Mouse (Mus musculus) neural tube, embryonic 12.5 days (tissue): ENCODE results near the gene Nop10. TPM values are rescaled to one million over a fixed set of nuclear protein-coding genes. Genes with fewer than 3 reads are reported as not detected.

Source experiments
- ATAC-seq: fragments of 200-750 bp; cut with Nextera tagmentation; 2 replicates; pipeline ENCODE4 v1.8.0; 2017; ENCODE audit warnings: low read depth, mild to moderate bottlenecking, moderate TSS enrichment, moderate library complexity; ENCODE audit not compliant: low FRiP score
- H3K27ac ChIP-seq: fragments of 300-500 bp; sonication (generic); 2 replicates; pipeline ENCODE4 v1.5.1; 2016
- H3K27me3 ChIP-seq: fragments of 300-500 bp; sonication (generic); replicated peaks from 2 replicates; pipeline ENCODE4 v1.6.1; 2016; ENCODE audit warnings: mild to moderate bottlenecking
- H3K36me3 ChIP-seq: fragments of 300-500 bp; sonication (generic); 2 replicates; pipeline ENCODE4 v1.6.1; 2016; ENCODE audit warnings: mild to moderate bottlenecking
- H3K4me1 ChIP-seq: fragments of 300-500 bp; sonication (generic); 2 replicates; pipeline ENCODE4 v1.6.1; 2016
- H3K4me2 ChIP-seq: fragments of 300-500 bp; sonication (generic); replicated peaks from 2 replicates; pipeline ENCODE4 v1.6.1; 2016; ENCODE audit warnings: mild to moderate bottlenecking
- H3K4me3 ChIP-seq: fragments of 300-500 bp; sonication (generic); 2 replicates; pipeline ENCODE4 v1.5.1; 2016
- H3K9ac ChIP-seq: fragments of 300-500 bp; sonication (generic); 2 replicates; pipeline ENCODE4 v1.6.1; 2016; ENCODE audit warnings: mild to moderate bottlenecking
- H3K9me3 ChIP-seq: fragments of 300-500 bp; sonication (generic); 2 replicates; pipeline ENCODE4 v1.6.1; 2016; ENCODE audit warnings: mild to moderate bottlenecking
- WGBS: fragments of 180-500 bp; shearing (Covaris S2); methylation state at CpG from one replicate; pipeline ENCODE4 v1.1.7; 2016; 5-methylcytosine and 5-hydroxymethylcytosine counted together
- polyA plus RNA-seq: library from polyadenylated mRNA; unstranded; fragments of >200 nt; fragmentation: Nextera tagmentation; extraction: Ambion mirVana; gene quantifications from 2 replicates; pipeline ENCODE4 v1.2.1, GENCODE M21; 2016

Nop10 gene
- 140 and 154 TPM in 2 replicates for polyA plus RNA-seq

- H3K27me3 ChIP-seq = no peaks in the 10 kb centered on the region
- WGBS = under 1% methylated on average over 36 of the region's 36 CpGs
- peak; percentile 46 for ATAC-seq
Observed at GRCm38 (mm10) chr2:112261748-112262653, at the start of gene Nop10. TSS of gene Nop10 (plus strand) at chr2:112261926.

GRCm38 (mm10) chr2:112215977-112216376, 45.7 kb upstream of the Nop10 start:
- 0 out of 2 replicates have a peak, but pooled peaks have one; percentile 50 for ATAC-seq
- no peaks in the 10 kb centered on the region for H3K9me3 ChIP-seq
- H3K4me2 ChIP-seq = no peak overlapping the region
- no peaks in the 10 kb centered on the region for H3K27me3 ChIP-seq
- no peaks in the 10 kb centered on the region for H3K4me1 ChIP-seq
- WGBS = 11% methylated on average over 1 of the region's 1 CpGs
- no peaks in the 10 kb centered on the region for H3K36me3 ChIP-seq
- H3K4me3 ChIP-seq = no peak overlapping the region
- no peak overlapping the region for H3K27ac ChIP-seq
- no peak overlapping the region for H3K9ac ChIP-seq

More at GRCm38 (mm10) chr2:112261748-112262653, at the start of gene Nop10:
- H3K9ac ChIP-seq = peak within 1 kb of the TSS; percentile 55
- no peaks in the 10 kb centered on the region for H3K36me3 ChIP-seq
- H3K27ac ChIP-seq = no peak within 1 kb of the TSS
- H3K4me1 ChIP-seq = peaks cover 16% of the 10 kb centered on the region
- peak within 1 kb of the TSS; percentile 69 for H3K4me2 ChIP-seq
- no peaks in the 10 kb centered on the region for H3K9me3 ChIP-seq
- H3K4me3 ChIP-seq = peak within 1 kb of the TSS; percentile 57

GRCm38 (mm10) chr2:112217614-112218013, 44.1 kb upstream of the Nop10 start:
- ATAC-seq = no peak
- Histone ChIP-seq H3K27ac (no peak overlapping the region), H3K27me3 (no peaks in the 10 kb centered on the region), H3K9ac (no peak overlapping the region), H3K4me3 (no peak overlapping the region), H3K4me2 (no peak overlapping the region), H3K36me3 (no peaks in the 10 kb centered on the region), H3K4me1 (no peaks in the 10 kb centered on the region), H3K9me3 (no peaks in the 10 kb centered on the region)
- WGBS = 82% methylated on average over 6 of the region's 6 CpGs

GRCm38 (mm10) chr2:112220880-112221279, 40.8 kb upstream of the Nop10 start:
- Histone ChIP-seq H3K4me1 (no peaks in the 10 kb centered on the region), H3K36me3 (no peaks in the 10 kb centered on the region), H3K4me3 (no peak overlapping the region), H3K9ac (no peak overlapping the region), H3K27me3 (no peaks in the 10 kb centered on the region), H3K27ac (no peak overlapping the region), H3K4me2 (no peak overlapping the region), H3K9me3 (no peaks in the 10 kb centered on the region)
- 89% methylated on average over 5 of the region's 5 CpGs for WGBS
- ATAC-seq = no peak

- Histone ChIP-seq H3K27ac (no peak overlapping the region), H3K27me3 (no peaks in the 10 kb centered on the region), H3K9me3 (no peaks in the 10 kb centered on the region), H3K4me1 (no peaks in the 10 kb centered on the region), H3K4me2 (no peak overlapping the region), H3K36me3 (no peaks in the 10 kb centered on the region), H3K9ac (no peak overlapping the region), H3K4me3 (no peak overlapping the region)
- 80% methylated on average over 5 of the region's 5 CpGs for WGBS
- ATAC-seq = no peak
Observed at GRCm38 (mm10) chr2:112222607-112223006, 39.1 kb upstream of the Nop10 start.

GRCm38 (mm10) chr2:112224356-112224755, 37.4 kb upstream of the Nop10 start:
- WGBS = 66% methylated on average over 4 of the region's 4 CpGs

GRCm38 (mm10) chr2:112232623-112233022, 29.1 kb upstream of the Nop10 start:
- Histone ChIP-seq H3K36me3 (no peaks in the 10 kb centered on the region), H3K9me3 (no peaks in the 10 kb centered on the region), H3K4me2 (no peak overlapping the region), H3K9ac (no peak overlapping the region), H3K27ac (no peak overlapping the region), H3K4me1 (no peaks in the 10 kb centered on the region), H3K4me3 (no peak overlapping the region), H3K27me3 (no peaks in the 10 kb centered on the region)
- WGBS = 71% methylated on average over 1 of the region's 1 CpGs
- ATAC-seq = no peak

More at GRCm38 (mm10) chr2:112224356-112224755, 37.4 kb upstream of the Nop10 start:
- Histone ChIP-seq H3K27me3 (no peaks in the 10 kb centered on the region), H3K9ac (no peak overlapping the region), H3K4me2 (no peak overlapping the region), H3K36me3 (no peaks in the 10 kb centered on the region), H3K4me3 (no peak overlapping the region), H3K4me1 (no peaks in the 10 kb centered on the region), H3K27ac (no peak overlapping the region), H3K9me3 (no peaks in the 10 kb centered on the region)
- ATAC-seq = no peak

- H3K36me3 ChIP-seq = no peaks in the 10 kb centered on the region
- ATAC-seq = no peak
- H3K9me3 ChIP-seq = no peaks in the 10 kb centered on the region
- H3K9ac ChIP-seq = no peak overlapping the region
- 87% methylated on average over 2 of the region's 2 CpGs for WGBS
- peaks cover 12% of the 10 kb centered on the region; the same call in 1 of the 2 replicates for H3K4me1 ChIP-seq
- no peaks in the 10 kb centered on the region for H3K27me3 ChIP-seq
- no peak overlapping the region for H3K27ac ChIP-seq
- no peak overlapping the region for H3K4me3 ChIP-seq
- no peak overlapping the region for H3K4me2 ChIP-seq
Observed at GRCm38 (mm10) chr2:112236620-112237019, 25.1 kb upstream of the Nop10 start.

- Histone ChIP-seq H3K4me3 (no peak overlapping the region), H3K9ac (no peak overlapping the region), H3K4me1 (peaks cover 12% of the 10 kb centered on the region; the same call in 1 of the 2 replicates), H3K9me3 (no peaks in the 10 kb centered on the region), H3K4me2 (no peak overlapping the region), H3K27ac (no peak overlapping the region), H3K36me3 (no peaks in the 10 kb centered on the region; the same call in 1 of the 2 replicates), H3K27me3 (no peaks in the 10 kb centered on the region)
- WGBS = 14% methylated on average over 4 of the region's 4 CpGs
- ATAC-seq = no peak
Observed at GRCm38 (mm10) chr2:112238006-112238405, 23.7 kb upstream of the Nop10 start.

- Histone ChIP-seq H3K27me3 (no peaks in the 10 kb centered on the region), H3K36me3 (peaks cover 7% of the 10 kb centered on the region), H3K9ac (peak within 1 kb of the TSS; percentile 86), H3K9me3 (no peaks in the 10 kb centered on the region), H3K4me1 (peaks cover 12% of the 10 kb centered on the region; the same call in 1 of the 2 replicates), H3K4me3 (peak within 1 kb of the TSS; percentile 77), H3K27ac (peak within 1 kb of the TSS; percentile 95), H3K4me2 (peak within 1 kb of the TSS; percentile 89)
- ATAC-seq = peak; percentile 87
- WGBS = under 1% methylated on average over 94 of the region's 94 CpGs
Observed at GRCm38 (mm10) chr2:112239212-112239934, 22.4 kb upstream of the Nop10 start, which contains the start of gene Lpcat4. TSS of gene Lpcat4 (plus strand) at chr2:112239468.

GRCm38 (mm10) chr2:112239935-112240721, 21.6 kb upstream of the Nop10 start:
- Histone ChIP-seq H3K4me1 (peaks cover 12% of the 10 kb centered on the region; the same call in 1 of the 2 replicates), H3K36me3 (peaks cover 10% of the 10 kb centered on the region), H3K4me2 (peak overlapping the region; percentile 89), H3K27ac (peak overlapping the region; percentile 95), H3K27me3 (no peaks in the 10 kb centered on the region), H3K9me3 (no peaks in the 10 kb centered on the region), H3K9ac (peak overlapping the region; percentile 86), H3K4me3 (peak overlapping the region; percentile 77)
- peak; percentile 67 for ATAC-seq
- under 1% methylated on average over 28 of the region's 28 CpGs for WGBS
